Mouse (Mus musculus): ENCODE measurements around the gene Atxn1. TPM values are rescaled to one million over a fixed set of nuclear protein-coding genes. Genes with fewer than 3 reads are reported as not detected.

Gene Atxn1
- total and polyA plus RNA-seq, 3 experiments = 8.0 to 13.1 (median 9.7) TPM

GRCm38 (mm10) chr13:45876368-45876760 lies 88.4 kb downstream of the Atxn1 start:
- peaks cover 66% of the 10 kb centered on the region for H3K79me2 ChIP-seq (replicated peaks; ENCODE audit: control insufficient read depth, extremely low read depth, insufficient read depth, poor library complexity, severe bottlenecking)
- no peaks in the 10 kb centered on the region for H3K9me3 ChIP-seq (replicated peaks; ENCODE audit: low read length)
- H3K27ac ChIP-seq (ENCODE audit: insufficient read depth, low read depth) = no peak overlapping the region
- H3K27me3 ChIP-seq (replicated peaks) = no peaks in the 10 kb centered on the region
- in situ Hi-C loops (cut with MboI; ENCODE audit: low pct_ligation_motif_present, low pct_unique_long_range_greater_than_20kb, low sequenced_read_pairs) (no loop called here), dilution Hi-C loops (cut with MboI; ENCODE audit: extremely low pct_ligation_motif_present, extremely low pct_unique_long_range_greater_than_20kb, low sequenced_read_pairs) (no loop called here)
- no peak for DNase-seq (ENCODE audit: extremely low read depth)
- peak overlapping the region; percentile 37; the same call in 1 of the 2 replicates for H3K4me2 ChIP-seq (ENCODE audit: insufficient read depth, low read depth, poor library complexity, severe bottlenecking)
- H3K4me3 ChIP-seq (replicated peaks in 1 of 3; ENCODE audit: low read depth in 2 of 3, low read length in 2 of 3, poor library complexity in 1 of 3) = no peak overlapping the region
- H3K4me1 ChIP-seq (ENCODE audit: control insufficient read depth in 1 of 2, insufficient read depth in 2 of 2) = peaks cover 34 to 88% of the 10 kb centered on the region in 2 experiments
- H3K36me3 ChIP-seq (replicated peaks in 1 of 2; ENCODE audit: control insufficient read depth in 1 of 2, insufficient read depth in 1 of 2, low read length in 1 of 2) = peaks cover 15 to 48% of the 10 kb centered on the region in 2 experiments
- TF ChIP-seq BHLHE40 (IDR thresholded peaks at IDR 0.05; ENCODE audit: low read depth, low read length) (peak; percentile 57), EP300 (IDR thresholded peaks at IDR 0.05; ENCODE audit: low read length) (peak; percentile 21; the same call in 1 of the 2 replicates), MYC (IDR thresholded peaks at IDR 0.05; ENCODE audit: low read depth, low read length) (no peak), CHD1 (IDR thresholded peaks at IDR 0.05; ENCODE audit: low read depth, low read length) (0 out of 2 replicates have a peak, but pooled peaks have one; percentile 25)
- peak overlapping the region; percentile 21; the same call in 1 of the 2 replicates for H3K9ac ChIP-seq (ENCODE audit: insufficient read depth, low read depth)

- Histone ChIP-seq H3K27ac (ENCODE audit: insufficient read depth, low read depth) (peak overlapping the region; percentile 34; the same call in 1 of the 2 replicates), H3K79me2 (replicated peaks; ENCODE audit: control insufficient read depth, extremely low read depth, insufficient read depth, poor library complexity, severe bottlenecking) (peaks cover 65% of the 10 kb centered on the region), H3K9ac (ENCODE audit: insufficient read depth, low read depth) (peak overlapping the region; percentile 21; the same call in 1 of the 2 replicates), H3K36me3 (replicated peaks in 1 of 2; ENCODE audit: control insufficient read depth in 1 of 2, insufficient read depth in 1 of 2, low read length in 1 of 2) (peaks cover 15 to 50% of the 10 kb centered on the region in 2 experiments), H3K4me1 (ENCODE audit: control insufficient read depth in 1 of 2, insufficient read depth in 2 of 2) (peaks cover 34 to 88% of the 10 kb centered on the region in 2 experiments), H3K4me3 (replicated peaks in 1 of 3; ENCODE audit: low read depth in 2 of 3, low read length in 2 of 3, poor library complexity in 1 of 3) (no peak overlapping the region), H3K4me2 (ENCODE audit: insufficient read depth, low read depth, poor library complexity, severe bottlenecking) (no peak overlapping the region; the same call in 1 of the 2 replicates), H3K27me3 (replicated peaks) (no peaks in the 10 kb centered on the region), H3K9me3 (replicated peaks; ENCODE audit: low read length) (no peaks in the 10 kb centered on the region)
- in situ Hi-C loops (cut with MboI; ENCODE audit: low pct_ligation_motif_present, low pct_unique_long_range_greater_than_20kb, low sequenced_read_pairs) (no loop called here), dilution Hi-C loops (cut with MboI; ENCODE audit: extremely low pct_ligation_motif_present, extremely low pct_unique_long_range_greater_than_20kb, low sequenced_read_pairs) (no loop called here)
- no peak for DNase-seq (ENCODE audit: extremely low read depth)
- TF ChIP-seq JUND (conservative IDR thresholded peaks at IDR 0.05; ENCODE audit: low read depth, low read length) = no peak
- TF ChIP-seq POLR2A (IDR thresholded peaks at IDR 0.05; ENCODE audit: low read depth, low read length) = no peak
- no peak for TF ChIP-seq IRF4 (IDR thresholded peaks at IDR 0.05; ENCODE audit: low read depth, low read length)
- TF ChIP-seq RAD21 (IDR thresholded peaks at IDR 0.05; ENCODE audit: low read depth, low read length) = no peak
- TF ChIP-seq SMC3 (IDR thresholded peaks at IDR 0.05; ENCODE audit: low read depth, low read length) = no peak
- TF ChIP-seq CHD2 (IDR thresholded peaks at IDR 0.05; ENCODE audit: low read length) = no peak
- no peak for TF ChIP-seq MAFK (IDR thresholded peaks at IDR 0.05; ENCODE audit: insufficient replicate concordance, low read length)
- TF ChIP-seq E2F4 (IDR thresholded peaks at IDR 0.05; ENCODE audit: insufficient replicate concordance, low read depth, low read length) = no peak
- TF ChIP-seq RCOR1 (conservative IDR thresholded peaks at IDR 0.05; ENCODE audit: low read depth, low read length) = no peak
- TF ChIP-seq TCF12 (IDR thresholded peaks at IDR 0.05; ENCODE audit: low read depth, low read length) = no peak
- no peak for TF ChIP-seq MXI1 (IDR thresholded peaks at IDR 0.05; ENCODE audit: low read depth, low read length)
- no peak for TF ChIP-seq ZMIZ1 (IDR thresholded peaks at IDR 0.05; ENCODE audit: low read depth, low read length)
- no peak for TF ChIP-seq USF1 (IDR thresholded peaks at IDR 0.05; ENCODE audit: low read depth, low read length)
- TF ChIP-seq EP300 (IDR thresholded peaks at IDR 0.05; ENCODE audit: low read length) = no peak
- no peak for TF ChIP-seq NRF1 (IDR thresholded peaks at IDR 0.05; ENCODE audit: low read depth, low read length)
Observed at GRCm38 (mm10) chr13:45875686-45876367, 89.0 kb downstream of the Atxn1 start.
